Mouse (Mus musculus) testis, adult 2 months (tissue): ENCODE measurements around the gene Tbx19.

Experiments
- CTCF ChIP-seq: fragments of 200-500 bp; IDR thresholded peaks from 2 replicates; pipeline ENCODE4 v1.5.1; 2012; ENCODE audit warnings: low read depth, mild to moderate bottlenecking, inconsistent platforms, low read length, moderate library complexity; ENCODE audit not compliant: control insufficient read depth, insufficient read depth, insufficient replicate concordance
- POLR2A ChIP-seq: fragments of 200-500 bp; IDR thresholded peaks from 2 replicates; pipeline ENCODE4 v1.6.1; 2012; ENCODE audit warnings: low read depth, mild to moderate bottlenecking, inconsistent platforms, low read length, moderate library complexity; ENCODE audit not compliant: control insufficient read depth

GRCm38 (mm10) chr1:165113700-165114099 is 46.9 kb downstream of the Tbx19 start:
- TF ChIP-seq CTCF: no peak
- no peak for TF ChIP-seq POLR2A
